Mouse (Mus musculus) heart, postnatal 0 days (tissue): ENCODE data around the gene Tiam1. TPM values are rescaled to one million over a fixed set of nuclear protein-coding genes. Genes with fewer than 3 reads are reported as not detected.

ENCODE experiments used
- ATAC-seq: fragments of 200-750 bp; cut with Nextera tagmentation; 2 replicates; pipeline ENCODE4 v1.8.0; 2017; ENCODE audit warnings: low read depth, moderate number of reproducible peaks, moderate library complexity; ENCODE audit not compliant: insufficient read depth
- DNase-seq: peaks from one replicate; pipeline ENCODE4 v3.0.0-alpha.2; 2016; ENCODE audit warnings: low spot score
- H3K27ac ChIP-seq: fragments of 300-500 bp; sonication (generic); 2 replicates; pipeline ENCODE4 v1.5.1; 2014; ENCODE audit warnings: low read depth, mild to moderate bottlenecking
- H3K27me3 ChIP-seq: fragments of 300-500 bp; sonication (generic); 2 replicates; pipeline ENCODE4 v1.6.1; 2014; ENCODE audit warnings: low read length, mixed read lengths; ENCODE audit not compliant: control insufficient read depth, insufficient read depth
- H3K36me3 ChIP-seq: fragments of 300-500 bp; sonication (generic); replicated peaks from 2 replicates; pipeline ENCODE4 v1.6.1; 2014; ENCODE audit warnings: low read length, mixed read lengths; ENCODE audit not compliant: control insufficient read depth, insufficient read depth
- H3K4me1 ChIP-seq: fragments of 300-500 bp; sonication (generic); 2 replicates; pipeline ENCODE4 v1.6.1; 2014; ENCODE audit warnings: antibody characterized with exemption; ENCODE audit not compliant: control insufficient read depth, insufficient read depth
- H3K4me2 ChIP-seq: fragments of 300-500 bp; sonication (generic); 2 replicates; pipeline ENCODE4 v1.6.1; 2014; ENCODE audit warnings: low read depth, mild to moderate bottlenecking, low read length, moderate library complexity
- H3K4me3 ChIP-seq: fragments of 300-500 bp; sonication (generic); 2 replicates; pipeline ENCODE4 v1.5.1; 2014; ENCODE audit warnings: low read depth, low read length
- H3K9ac ChIP-seq: fragments of 300-500 bp; sonication (generic); replicated peaks from 2 replicates; pipeline ENCODE4 v1.6.1; 2014; ENCODE audit warnings: low read depth, low read length, mixed read lengths
- H3K9me3 ChIP-seq: fragments of 300-500 bp; sonication (generic); replicated peaks from 2 replicates; pipeline ENCODE4 v1.6.1; 2016; ENCODE audit warnings: low read length; ENCODE audit not compliant: control insufficient read depth
- CTCF ChIP-seq: IDR thresholded peaks from 2 replicates; pipeline ENCODE4 v1.5.1; 2016; ENCODE audit warnings: antibody characterized with exemption, control low read depth, low read depth
- EP300 ChIP-seq: IDR thresholded peaks from 2 replicates; pipeline ENCODE4 v1.6.1; 2016; ENCODE audit warnings: antibody characterized with exemption, low read depth
- whole genome bisulfite sequencing: fragments of 180-500 bp; shearing (Covaris S2); extraction: QIAGEN DNeasy Blood & Tissue Kit; methylation state at CpG from one replicate; pipeline ENCODE4 v1.1.7; 2014; 5-methylcytosine and 5-hydroxymethylcytosine counted together
- polyA plus RNA-seq: library from polyadenylated mRNA; unstranded; fragments of >200 nt; fragmentation: Nextera tagmentation; extraction: Ambion mirVana; gene quantifications from 2 replicates; pipeline ENCODE4 v1.2.1, GENCODE M21; 2015
- total RNA-seq: library from RNA; depleted of rRNA; stranded (reverse); fragments of >200 nt; gene quantifications from 2 replicates; pipeline ENCODE4 v1.2.3, GENCODE M21; 2014; ENCODE audit warnings: low replicate concordance

Tiam1 gene
- total and polyA plus RNA-seq, 2 experiments from 2014 or later = 2.6 to 3.6 TPM

DNA sequence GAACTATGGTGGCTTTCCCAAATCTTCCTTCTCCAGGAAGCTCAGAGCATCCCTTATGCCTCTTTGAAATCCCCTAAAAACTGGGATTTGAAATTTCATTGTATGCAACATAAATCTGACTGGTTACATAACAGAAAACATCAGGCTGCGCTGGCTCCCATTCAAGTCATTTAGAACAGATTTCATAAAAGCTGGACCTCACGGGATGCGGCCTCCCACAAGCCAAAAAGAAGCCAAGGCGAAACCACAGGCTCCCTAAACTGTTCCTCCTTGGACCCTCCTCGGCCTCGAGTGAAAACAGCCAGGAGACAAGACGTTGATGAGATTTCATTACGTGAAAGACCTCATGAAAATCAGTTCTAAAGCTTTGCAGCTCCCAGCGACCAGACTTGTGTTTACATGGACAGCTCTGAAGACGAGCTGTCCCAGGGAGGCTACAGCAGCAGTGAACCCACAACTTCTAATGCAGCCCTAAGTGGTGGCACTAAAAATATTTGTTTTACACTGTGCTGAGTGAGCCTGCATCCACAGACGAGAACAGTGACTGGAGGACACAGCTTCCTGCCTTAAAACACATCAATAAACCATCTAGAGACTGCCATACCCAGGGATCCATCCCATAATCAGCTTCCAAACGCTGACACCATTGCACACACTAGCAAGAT is 96.9 kb downstream of the Tiam1 start:
- ATAC-seq = no peak
- H3K27ac ChIP-seq = no peak overlapping the region
- TF ChIP-seq CTCF (no peak), EP300 (no peak)

DNA sequence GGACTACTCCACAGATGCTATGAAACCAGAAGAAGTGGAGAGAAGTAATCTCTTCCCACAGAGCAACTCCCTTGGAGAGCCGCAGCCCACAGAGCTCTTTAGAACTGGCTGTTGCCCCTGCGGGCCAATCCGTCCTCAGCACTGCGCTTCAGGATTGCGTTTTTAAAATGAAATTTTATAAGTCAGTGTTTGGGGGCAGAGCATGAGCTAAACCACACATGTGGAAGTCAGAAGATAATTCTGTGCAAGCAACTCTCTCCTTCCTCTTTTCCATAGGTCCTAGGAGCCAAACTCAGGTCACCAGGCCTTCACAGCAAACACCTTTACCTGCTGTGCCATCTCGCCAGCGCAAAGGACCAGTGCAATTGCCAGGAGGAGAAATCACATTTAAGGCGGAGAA is 98.0 kb downstream of the Tiam1 start:
- 86% methylated on average over 8 of the region's 8 CpGs for WGBS
- H3K4me1 ChIP-seq = no peaks in the 10 kb centered on the region
- no peak overlapping the region for H3K9ac ChIP-seq
- H3K4me2 ChIP-seq = no peak overlapping the region
- ATAC-seq (no peak), DNase-seq (no peak)
- H3K4me3 ChIP-seq = no peak overlapping the region
- no peaks in the 10 kb centered on the region for H3K27me3 ChIP-seq
- H3K36me3 ChIP-seq = no peaks in the 10 kb centered on the region
- H3K9me3 ChIP-seq = no peaks in the 10 kb centered on the region
- no peak for TF ChIP-seq CTCF
- no peak for TF ChIP-seq EP300
- no peak overlapping the region for H3K27ac ChIP-seq

More for the DNA sequence above, 96.9 kb downstream of the Tiam1 start:
- DNase-seq = no peak
- Histone ChIP-seq H3K4me1 (no peaks in the 10 kb centered on the region), H3K9me3 (no peaks in the 10 kb centered on the region), H3K27me3 (no peaks in the 10 kb centered on the region), H3K36me3 (no peaks in the 10 kb centered on the region), H3K4me2 (no peak overlapping the region), H3K9ac (no peak overlapping the region), H3K4me3 (no peak overlapping the region)
- 73% methylated on average over 12 of the region's 12 CpGs for WGBS

DNA sequence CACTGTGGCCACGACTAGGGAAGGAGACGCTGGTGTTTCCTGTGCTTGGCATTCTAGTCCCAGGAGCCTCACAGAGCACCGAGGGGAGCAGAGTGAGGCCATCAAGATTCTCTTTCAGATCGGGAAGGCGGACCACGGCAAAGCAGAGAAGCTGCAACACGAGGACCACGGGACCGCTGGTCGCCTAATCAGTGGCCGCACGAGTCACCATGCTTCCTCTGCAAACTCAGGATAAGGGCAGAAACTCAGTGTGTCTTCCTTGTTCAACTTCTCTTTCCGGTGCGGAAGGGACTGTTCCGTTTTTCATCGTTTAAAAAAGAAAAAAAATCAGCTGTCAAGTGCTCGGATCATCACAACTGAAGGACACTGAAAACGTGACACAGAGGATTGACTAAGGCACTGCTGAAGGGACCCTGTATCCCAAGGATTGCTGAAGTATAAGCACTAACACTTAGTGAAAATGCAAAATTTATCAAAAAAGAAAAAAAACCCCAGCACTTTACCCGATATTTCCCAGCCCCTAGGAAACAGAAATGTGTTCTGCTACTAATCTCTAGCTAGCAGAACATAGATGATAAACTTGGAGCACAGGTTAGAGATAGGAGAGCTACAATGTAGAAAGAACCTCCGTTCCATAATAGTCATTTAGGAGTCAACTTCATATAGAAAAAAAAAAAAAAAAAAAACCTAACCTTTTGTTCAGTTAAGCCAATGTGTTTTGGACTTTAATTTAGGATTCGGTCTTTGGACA is 99.4 kb downstream of the Tiam1 start:
- H3K27me3 ChIP-seq = no peaks in the 10 kb centered on the region
- no peaks in the 10 kb centered on the region for H3K4me1 ChIP-seq
- no peak for TF ChIP-seq CTCF
- no peak for TF ChIP-seq EP300
- H3K9me3 ChIP-seq = no peaks in the 10 kb centered on the region
- ATAC-seq (no peak), DNase-seq (no peak)
- 47% methylated on average over 21 of the region's 21 CpGs for WGBS
- no peak overlapping the region for H3K27ac ChIP-seq
- 0 out of 2 replicates have a peak overlapping the region, but pooled peaks have one; percentile 2 for H3K4me3 ChIP-seq
- no peak overlapping the region for H3K9ac ChIP-seq
- H3K36me3 ChIP-seq = no peaks in the 10 kb centered on the region
- H3K4me2 ChIP-seq = peak overlapping the region; percentile 31

DNA sequence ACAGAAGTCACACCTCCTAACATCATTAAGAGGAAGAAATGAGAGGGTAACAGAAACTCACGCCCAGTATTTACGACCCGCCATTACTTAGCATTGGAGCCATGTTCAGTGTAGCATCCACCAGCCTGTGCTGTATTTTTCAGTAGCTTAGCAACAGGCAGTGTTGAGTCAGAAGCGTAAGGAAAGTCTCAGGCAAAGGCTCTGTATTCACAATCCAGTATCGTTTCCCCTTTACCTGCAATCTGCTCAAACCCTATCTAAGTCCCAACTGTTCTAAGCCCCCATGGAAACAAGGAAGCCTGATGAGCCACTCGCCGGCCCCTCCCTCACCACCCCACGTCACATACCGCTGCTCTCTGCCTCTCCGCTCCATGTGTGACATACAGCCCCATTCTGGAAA is 100.7 kb downstream of the Tiam1 start:
- Histone ChIP-seq H3K9me3 (no peaks in the 10 kb centered on the region), H3K4me2 (no peak overlapping the region), H3K27me3 (no peaks in the 10 kb centered on the region), H3K9ac (no peak overlapping the region), H3K36me3 (no peaks in the 10 kb centered on the region), H3K27ac (no peak overlapping the region), H3K4me3 (no peak overlapping the region), H3K4me1 (no peaks in the 10 kb centered on the region)
- ATAC-seq (no peak), DNase-seq (no peak)
- TF ChIP-seq EP300 (no peak), CTCF (no peak)
- 87% methylated on average over 10 of the region's 10 CpGs for WGBS

DNA sequence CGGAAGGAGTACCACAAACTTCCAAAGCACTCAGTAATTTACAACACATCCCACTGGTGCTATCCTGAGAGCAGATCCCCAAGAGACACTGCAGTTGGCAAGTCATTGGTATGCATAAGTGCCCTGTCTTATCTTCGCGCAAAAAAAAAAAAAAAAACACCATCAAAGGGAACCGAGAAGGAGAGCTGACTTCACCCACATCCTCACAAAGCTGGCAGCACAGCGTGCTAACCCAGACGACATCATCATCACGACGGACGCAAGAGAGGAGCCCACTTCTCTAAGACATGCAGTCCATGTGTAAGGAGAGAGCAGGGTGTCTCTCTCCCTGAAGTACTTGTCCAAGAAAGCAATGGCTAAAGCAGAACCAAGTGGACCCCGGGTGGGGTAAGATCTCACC is 101.2 kb downstream of the Tiam1 start:
- H3K4me3 ChIP-seq = no peak overlapping the region
- TF ChIP-seq CTCF (no peak), EP300 (no peak)
- no peak overlapping the region for H3K4me2 ChIP-seq
- no peaks in the 10 kb centered on the region for H3K36me3 ChIP-seq
- ATAC-seq (no peak), DNase-seq (no peak)
- WGBS = 50% methylated on average over 10 of the region's 10 CpGs
- no peak overlapping the region for H3K27ac ChIP-seq
- H3K9ac ChIP-seq = no peak overlapping the region
- no peaks in the 10 kb centered on the region for H3K9me3 ChIP-seq
- no peaks in the 10 kb centered on the region for H3K27me3 ChIP-seq
- H3K4me1 ChIP-seq = no peaks in the 10 kb centered on the region
